Mouse (Mus musculus): ENCODE measurements around the gene Pld6.

DNA sequence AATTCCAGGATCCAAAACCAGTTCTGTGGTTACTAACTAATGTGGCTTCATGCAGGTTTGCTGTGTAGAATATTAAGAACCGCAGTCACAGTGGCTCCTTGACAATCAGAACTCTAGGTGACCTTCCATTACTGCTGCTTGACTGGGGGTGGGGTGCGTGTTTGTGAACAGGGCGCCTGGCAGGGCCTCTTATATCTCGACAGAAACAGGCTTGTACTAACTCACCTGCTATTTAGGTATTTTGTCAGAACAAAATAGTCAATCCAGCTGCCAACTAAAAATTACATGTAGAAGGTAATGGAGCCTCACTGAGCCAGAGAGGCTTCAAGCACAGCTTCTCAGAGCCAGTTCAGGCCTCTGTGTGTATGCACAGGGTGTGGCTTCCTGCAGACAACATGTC, 7.2 kb downstream of the Pld6 start:
- TF ChIP-seq CTCF (IDR thresholded peaks at IDR 0.05) = no peak
- no peak for TF ChIP-seq EP300 (IDR thresholded peaks at IDR 0.05)
